Mouse (Mus musculus): ENCODE measurements at regions not wholly inside any gene's neighbourhood (a gene's known extent, or its start where the extent isn't known, plus 50 kb on each side); places are given as distances from the start of the nearest gene placed in this dataset.
"Not testable (repeated sequence)": the region's sequence is repeated elsewhere in the genome, so short reads cannot be mapped to it uniquely, and the experiment has no call there.

DNA sequence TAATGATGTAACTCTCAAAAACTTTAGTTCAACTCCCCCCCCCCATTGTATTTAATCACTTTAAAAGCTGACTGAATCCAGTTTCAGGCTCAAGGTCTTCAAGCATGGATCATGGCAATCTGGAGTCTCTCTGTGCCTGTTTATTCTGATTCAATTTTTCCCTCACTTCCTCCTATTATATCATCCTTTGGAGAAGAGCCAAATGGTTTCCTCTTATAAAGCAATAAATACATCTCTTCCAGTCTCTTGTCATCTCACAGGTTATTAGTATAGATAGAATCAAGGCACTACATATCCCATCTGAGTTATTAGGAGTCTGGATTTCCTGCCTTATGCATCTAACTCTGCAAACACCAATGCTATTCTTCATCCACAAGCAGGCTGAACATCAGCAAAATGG is 530.2 kb upstream of the Pdcd1 start:
- no peak for DNase-seq (ENCODE audit: low read depth)

DNA sequence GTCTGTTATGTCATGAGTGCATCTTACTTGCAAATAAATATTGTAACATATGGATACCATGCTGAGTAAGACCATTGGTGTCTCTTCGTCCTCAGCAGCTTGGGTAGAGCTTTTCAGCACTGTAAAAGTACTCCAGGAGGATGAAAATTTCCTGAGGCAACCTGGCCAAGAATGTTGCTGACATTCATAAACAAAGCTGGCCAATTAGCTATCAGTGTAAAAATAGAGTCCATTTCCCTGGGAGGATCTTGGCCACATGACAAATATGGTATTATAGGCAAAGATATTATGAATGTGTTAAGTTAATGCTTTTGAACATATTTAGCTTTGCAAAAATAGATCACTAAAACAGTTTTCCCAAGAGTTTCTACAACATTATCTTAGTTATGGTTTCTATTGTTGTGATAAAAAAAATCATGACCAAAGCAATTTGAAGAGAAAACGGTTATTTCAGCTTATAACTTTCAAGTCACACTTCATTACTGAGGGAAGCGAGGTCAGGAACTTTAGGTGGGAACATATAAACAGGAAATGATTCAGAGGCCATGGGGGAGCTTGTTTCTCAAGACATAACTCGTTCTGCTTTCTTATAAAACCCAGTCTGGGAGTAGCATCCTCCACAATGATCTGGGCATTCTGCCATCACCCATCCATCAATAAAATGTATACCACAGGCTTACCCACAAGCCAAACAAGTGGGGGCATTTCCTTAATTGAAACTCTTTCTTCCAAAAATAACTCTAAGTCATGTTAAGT is 529.5 kb upstream of the Pdcd1 start:
- DNase-seq (ENCODE audit: low read depth) = no peak

DNA sequence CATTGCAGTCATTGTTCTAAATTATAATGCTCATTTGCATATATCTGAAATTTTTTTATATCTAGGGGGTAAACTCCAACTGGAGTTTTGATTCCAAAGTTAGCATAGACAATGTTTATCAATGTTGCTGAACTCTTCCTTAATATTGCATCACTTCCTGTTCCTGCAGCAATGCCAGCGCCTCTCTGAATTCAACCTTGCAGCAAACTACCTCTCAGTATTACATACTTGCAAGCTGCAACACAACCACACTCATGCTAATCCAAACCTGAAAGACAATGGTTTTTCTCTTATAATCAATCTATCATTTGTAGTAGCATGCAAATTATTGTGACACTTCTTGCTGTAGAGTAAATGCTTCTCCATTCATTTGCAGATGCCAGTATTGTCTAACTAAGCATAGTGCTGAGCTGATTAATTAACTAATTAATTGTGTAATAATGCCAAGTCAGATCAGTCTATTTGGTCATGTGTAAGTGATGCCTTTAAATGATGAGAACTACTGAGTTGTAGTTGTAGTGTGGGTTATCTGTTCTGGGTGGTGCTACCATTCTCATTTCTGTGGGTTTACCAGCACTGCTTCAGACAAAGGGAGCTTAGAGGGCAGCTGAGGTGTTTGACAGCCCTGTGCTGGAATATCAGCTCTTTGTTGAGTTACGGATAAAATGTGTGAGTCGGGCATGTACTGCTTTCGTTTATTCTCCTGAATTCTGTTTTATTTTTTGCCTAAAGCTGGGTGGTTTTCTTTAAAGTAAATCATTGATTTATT is 480.6 kb upstream of the Pdcd1 start:
- DNase-seq (ENCODE audit: low read depth) = no peak

DNA sequence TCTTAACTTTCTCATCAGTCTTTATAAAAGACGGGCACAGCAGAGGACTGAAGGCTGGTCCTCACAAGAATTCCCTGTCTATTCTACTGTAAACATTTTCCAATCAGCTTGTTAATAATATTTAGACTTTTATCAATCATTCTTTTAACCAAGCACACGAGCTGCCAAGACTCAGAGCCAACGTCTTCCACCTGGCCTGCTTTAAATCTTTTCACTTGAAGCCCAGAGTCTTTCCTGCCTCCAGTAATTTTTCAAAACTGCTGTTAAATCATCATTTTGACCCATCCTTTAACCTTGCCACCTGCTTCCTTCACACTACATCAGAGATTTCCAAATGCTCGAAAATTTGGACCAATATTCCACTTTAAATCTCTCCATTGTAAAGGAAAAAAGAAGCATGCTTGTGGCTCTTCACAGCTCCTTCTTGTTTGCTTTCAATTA is 451.7 kb upstream of the Pdcd1 start:
- no peak for DNase-seq (ENCODE audit: low read depth)

DNA sequence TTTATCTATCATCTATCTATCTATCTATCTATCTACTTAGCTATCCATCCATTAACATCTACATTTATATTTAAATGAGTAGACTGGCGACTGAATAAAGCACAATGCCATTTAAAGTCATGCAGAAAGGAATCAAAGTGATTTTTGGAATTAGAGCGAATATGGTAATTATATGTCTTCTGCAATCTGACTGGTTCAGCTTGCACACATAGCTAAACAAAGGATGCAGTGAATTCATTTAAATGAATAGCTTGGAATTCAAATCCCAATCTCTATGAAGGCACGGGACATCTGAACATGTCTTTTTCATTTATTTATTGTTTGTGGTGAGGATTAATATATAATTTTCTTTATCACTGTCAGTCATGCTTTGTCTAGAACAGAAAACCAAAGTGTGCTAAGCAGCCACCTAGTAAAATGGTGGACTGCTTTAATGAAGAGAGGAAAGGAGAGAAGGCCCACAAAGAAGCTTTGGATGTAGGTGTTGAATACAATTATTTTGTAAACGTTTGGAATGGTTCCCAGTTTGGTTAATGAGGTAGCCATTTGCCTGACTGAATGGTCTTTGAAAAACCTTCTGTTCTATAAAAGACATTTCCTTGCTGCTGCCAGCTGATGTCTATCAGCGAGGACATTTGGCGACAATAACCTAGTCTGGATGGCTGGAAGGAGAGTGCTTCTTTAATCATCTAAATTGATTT is 451.2 kb upstream of the Pdcd1 start:
- no peak for DNase-seq (ENCODE audit: low read depth)

DNA sequence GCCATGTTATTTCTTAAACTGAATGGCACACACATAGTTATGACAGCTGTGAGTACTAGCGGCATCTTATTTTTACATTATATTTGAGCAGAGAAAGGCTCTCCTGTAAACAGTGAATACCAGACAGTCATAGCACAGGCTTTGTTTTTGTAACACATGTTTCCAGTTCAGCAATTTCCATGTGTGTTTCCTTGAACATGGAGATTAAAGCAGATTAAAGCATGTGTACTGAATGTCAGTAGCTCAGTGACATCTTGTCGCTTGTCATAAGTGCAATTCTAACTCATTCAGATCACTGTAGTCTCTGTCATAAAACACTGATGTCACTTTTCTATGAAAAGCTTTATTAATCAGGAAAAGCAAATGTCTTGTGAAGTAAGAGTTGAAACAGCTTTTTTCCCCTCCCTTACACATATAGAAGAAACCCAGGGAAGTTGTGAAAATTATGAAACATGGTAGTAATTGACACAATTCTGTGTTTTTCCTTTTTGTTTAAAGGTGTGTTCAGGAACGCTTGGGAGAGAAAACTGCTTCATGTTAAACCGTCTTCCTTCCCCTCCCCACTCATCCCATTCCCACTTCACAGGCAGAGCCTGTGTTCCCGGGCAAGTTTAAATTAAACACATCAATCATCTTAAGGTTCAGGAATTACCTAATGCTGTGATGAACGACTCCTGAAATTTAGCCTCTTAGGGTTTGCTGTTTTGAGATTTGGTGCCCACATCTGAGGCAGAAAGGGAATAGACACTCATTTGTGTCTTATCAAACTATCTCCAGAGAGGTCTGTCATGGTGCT is 449.9 kb upstream of the Pdcd1 start:
- DNase-seq (ENCODE audit: low read depth) = no peak

DNA sequence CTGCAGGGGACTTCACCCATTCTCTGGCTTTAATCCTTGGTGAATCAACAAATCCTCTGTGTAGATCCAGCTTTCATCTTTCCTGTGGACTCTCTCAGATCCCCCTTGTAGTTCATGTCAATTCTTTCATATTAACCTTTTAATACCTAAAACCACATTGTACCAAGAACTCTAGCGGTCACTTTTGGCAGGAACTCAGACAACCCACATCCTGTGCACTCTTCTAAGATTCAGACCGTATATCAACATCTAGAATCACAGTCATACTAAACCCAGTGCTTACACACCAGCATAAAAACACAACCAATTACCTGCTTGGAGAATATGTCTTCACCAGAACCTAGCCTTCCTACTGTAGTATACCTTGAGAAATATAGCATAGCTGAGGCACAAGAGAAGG is 444.6 kb upstream of the Pdcd1 start:
- DNase-seq (ENCODE audit: low read depth) = no peak

DNA sequence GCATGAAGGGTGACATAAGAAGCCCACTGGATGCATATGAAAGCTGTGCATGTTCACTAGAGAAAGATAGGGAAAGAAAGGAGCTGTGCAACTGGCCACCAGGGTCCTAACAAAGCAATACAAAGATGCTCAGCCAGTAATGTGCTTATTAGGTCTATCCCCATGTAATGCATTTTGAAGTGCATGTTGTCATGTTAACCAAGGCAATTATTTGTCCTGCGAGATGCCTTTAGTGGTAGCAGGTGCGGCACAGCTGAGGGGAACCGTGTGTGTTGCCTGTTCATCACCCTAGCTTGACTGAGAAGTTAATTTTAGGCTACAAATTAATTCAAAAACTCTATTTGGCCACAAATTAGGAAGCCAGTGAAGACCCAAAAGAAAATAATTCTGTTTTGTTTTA is 444.0 kb upstream of the Pdcd1 start:
- no peak for DNase-seq (ENCODE audit: low read depth)

DNA sequence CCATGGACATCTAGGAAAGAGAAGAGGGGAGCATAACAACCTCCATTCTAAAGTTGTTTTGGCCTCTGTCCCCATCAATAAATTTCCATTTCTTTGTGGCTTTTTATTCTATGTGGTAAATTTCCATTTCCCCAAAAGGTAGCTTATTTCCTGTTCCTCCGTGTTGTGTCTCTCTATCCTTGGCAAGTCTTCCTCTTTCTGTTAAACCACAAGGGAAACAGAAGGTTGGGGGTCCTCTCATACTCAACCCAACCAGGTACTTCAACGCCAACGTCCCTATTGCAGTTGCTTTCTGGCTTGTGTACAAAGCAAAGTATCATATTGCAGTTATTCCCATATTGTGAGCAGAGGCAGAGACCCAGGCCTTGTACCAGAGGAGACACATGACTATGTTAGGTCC is 434.7 kb upstream of the Pdcd1 start:
- no peak for DNase-seq (ENCODE audit: low read depth)

DNA sequence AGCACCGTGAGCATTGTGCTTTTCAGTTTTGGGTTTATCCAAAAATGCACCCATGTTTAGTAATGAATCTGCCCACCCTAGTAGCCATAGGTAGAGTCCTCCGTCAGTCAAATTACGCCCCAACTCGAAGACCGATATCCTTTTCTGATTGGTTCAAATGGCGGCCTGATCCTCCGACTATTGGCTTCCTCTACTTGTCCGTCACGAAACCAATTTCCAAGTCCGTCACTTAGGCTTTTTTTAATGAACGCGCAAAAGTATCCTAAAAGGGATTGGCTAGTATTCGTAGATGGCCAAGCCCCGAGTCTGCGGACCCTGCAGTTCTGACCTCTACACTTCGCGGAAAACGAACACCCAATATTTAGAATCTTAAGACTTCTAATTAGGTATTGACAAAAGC is 417.5 kb upstream of the Pdcd1 start:
- not testable (repeated sequence) for DNase-seq (ENCODE audit: low read depth)

DNA sequence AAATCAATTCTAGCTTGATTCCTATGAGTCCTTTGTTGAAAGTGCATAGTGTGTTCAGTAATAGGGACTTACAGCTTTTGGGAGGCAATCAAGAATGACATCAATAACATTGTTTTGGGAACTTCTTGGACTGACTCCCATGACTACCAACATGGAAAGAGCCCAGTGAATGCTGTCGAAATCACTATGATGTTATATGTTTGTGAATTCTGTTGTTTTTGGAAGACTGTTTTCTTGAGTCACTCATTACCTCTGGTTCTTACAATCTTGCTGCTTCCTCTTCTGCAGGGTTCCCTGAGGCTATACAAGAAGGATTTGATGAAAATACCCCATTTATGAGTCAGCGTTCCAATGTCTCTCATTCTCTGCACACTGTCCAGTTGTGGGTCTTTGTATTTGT is 371.4 kb upstream of the Pdcd1 start:
- DNase-seq (ENCODE audit: low read depth) = no peak

DNA sequence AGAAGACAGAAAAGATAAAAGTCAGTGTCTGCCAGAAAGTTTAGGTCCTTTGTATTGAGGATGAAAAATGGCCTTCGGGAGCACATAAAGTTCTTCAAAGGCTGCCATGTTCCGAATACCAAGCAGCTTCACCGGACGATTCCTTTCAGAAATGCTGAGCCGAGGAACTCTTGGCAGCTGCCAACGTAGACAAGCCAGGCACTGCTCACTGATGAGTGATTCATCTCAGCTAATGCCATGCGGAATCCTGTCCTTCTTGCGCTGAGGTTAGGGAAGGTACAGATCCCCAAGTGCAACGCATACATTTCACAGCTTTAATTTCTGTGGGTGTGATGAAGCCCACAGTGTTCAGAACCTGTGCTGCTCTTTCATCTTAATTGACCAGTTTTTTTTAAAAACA is 360.7 kb upstream of the Pdcd1 start:
- DNase-seq (ENCODE audit: low read depth) = no peak

DNA sequence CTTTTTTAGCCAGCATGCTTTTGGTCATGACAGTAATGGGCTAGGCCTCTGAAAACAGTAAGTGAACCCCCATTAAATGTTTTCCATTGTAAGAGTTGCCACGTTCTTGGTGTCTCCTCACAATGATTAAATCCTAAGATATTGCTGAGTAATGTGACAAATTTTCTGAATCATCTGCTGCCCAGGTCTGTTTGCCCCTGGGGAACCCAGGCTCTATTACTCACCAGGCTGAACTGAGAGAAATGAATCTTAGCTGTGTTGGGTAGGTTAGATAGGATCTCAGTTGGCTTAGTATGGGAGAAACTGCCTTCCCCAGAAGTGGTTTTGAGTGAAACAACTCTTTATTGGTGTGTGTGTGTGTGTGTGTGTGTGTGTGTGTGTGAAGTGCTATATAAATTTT is 314.3 kb upstream of the Pdcd1 start:
- DNase-seq (ENCODE audit: low read depth) = no peak

DNA sequence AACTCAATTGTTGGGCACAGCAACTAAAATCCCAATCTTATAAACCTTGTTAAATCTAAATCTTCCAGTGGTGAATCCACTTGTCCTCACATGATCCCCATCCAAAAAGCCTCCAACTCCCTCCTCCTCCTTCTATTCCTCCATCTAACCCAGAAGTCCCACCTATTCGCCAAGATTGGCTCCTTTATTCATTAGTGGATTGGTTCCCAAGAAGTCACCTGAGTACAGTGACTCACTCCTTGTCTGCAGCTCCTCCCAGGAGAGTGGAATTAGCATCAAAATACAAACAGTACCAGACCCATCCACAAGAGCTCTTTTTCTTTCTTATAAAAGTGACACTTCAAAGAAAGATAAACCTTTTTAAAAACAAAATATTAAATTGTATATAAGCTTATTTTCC is 304.6 kb upstream of the Pdcd1 start:
- no peak for DNase-seq (ENCODE audit: low read depth)

DNA sequence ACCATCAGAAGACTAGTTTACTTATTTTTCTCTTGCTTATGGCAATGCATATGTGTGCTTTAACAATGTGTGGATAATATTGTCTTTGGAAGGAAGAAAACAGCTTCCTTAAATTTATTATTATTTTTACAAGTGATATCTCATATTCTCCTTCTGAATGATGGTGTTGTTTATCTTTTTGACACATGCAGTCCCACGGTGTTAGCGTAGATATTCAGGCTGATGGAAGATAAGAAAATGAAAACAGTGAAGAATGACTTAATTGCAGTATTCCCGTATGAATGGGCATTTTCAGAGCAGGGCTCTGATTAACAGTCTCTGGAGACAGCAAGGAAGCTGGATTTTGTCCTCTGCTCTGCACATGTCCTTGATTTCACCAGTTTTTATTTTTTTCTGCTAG is 303.5 kb upstream of the Pdcd1 start:
- no peak for DNase-seq (ENCODE audit: low read depth)

DNA sequence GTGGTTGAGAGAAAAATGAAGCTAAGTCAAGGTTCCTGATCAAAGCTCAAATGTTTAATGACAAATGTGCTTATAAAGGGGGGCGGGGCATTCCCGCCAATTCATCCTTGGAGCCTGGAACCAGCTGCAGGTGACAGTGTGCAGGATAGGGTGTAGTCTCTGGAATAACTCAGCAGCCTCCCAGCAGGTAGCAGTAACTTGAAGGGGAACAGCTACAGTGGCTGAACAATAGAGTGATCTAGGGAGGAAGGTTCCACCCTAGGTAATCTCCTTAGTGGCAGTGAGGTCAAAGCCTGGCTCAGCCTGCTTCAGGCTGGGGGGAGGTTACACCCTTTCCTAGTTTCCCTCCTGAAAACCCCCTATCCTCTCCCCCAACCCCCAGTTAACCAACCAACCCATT is 290.2 kb upstream of the Pdcd1 start:
- no peak for DNase-seq (ENCODE audit: low read depth)

DNA sequence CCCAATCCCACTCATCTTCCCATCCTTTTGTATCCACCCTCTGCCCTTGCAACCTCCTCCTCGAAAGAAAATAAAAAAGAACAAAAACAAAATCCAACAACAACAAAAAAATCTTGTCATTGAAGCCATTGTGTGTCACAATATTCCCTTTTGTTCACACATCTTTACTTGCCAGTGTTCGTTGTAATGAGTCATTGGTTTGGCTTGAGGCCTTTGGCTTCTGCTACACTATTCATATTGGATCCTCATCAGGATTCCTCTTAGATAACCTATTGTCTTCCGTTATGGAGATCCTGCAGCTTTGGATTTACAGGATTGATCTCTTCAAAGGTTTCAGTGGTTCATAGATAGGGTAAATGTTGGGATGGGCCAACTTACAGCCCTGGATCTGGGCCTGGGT is 288.9 kb upstream of the Pdcd1 start:
- DNase-seq (ENCODE audit: low read depth) = no peak

DNA sequence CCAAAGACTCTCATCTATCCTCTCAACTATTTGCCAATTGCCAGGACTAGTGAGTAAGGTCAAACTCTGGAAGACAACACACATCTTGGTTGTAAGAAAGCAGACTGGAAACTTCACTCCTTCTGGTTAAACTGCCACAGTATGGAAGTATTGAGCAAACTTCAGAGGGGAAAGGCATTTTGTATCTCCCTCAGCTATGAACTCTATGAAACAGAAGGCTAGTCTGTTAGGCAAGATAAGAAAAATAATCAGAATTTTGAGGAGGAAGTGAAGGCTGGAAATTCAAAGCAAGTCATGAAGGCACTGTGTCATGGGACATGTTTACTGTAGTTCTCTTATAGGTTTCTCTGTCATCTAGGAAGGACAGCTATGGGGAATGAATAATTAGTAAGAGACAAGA is 265.7 kb upstream of the Pdcd1 start:
- DNase-seq (ENCODE audit: low read depth) = no peak

DNA sequence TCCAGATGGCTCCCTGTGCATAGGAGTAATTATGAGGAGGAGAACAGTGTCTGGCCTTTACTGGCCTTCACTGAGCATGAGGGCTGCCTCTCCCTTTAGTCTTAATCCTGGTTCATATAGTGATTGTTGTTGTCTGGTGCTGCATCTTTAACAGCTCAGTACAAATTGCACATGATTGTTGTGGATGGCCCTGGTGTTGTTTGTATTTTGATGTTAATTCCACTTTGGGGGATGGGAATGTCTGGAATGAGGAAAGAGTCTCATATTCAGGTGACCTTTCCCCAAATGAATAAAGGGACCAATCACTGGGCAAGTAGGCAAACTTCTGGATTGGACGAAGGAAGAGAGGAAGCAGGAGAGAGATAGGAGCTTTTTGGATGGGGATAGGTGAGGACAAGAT is 246.0 kb upstream of the Pdcd1 start:
- DNase-seq (ENCODE audit: low read depth) = no peak

DNA sequence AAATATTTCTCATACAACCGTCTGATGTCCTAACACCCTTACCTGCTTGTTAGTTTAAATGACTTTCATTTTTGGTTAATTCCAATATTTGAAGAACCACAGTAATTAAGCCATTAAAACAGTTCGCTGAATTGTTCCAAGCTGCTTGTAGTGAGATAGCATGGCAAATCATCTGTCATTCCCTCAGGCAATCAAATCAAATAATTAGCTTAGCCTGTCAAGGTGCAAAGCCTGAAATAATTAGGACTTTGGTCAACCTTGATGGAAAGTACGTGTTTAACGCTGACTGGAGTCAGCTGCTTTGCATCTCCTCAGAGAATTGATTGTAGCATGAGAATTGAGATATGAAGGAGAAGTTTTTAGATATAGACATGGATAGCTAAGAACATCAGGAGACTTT is 220.2 kb upstream of the Pdcd1 start:
- no peak for DNase-seq (ENCODE audit: low read depth)

DNA sequence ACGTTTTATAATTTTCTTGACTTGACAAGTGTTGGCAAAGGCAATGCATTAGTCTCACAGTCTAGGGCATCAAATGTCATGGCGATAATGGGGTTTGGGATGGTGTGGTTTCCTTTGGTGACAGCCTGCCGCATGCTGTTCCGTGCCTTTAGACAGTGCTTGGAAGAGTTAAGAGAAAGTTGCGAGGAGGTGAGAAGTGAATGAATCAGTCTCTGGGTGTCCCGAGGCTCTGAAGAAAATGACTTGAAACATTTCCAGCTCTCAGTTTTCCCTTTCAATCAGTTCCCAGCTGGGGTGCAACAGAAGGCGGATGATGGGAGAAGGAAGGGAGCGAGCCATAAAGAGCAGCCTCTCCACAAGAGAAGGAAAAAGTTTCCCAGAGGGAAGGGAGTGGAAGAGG is 211.0 kb upstream of the Pdcd1 start:
- DNase-seq (ENCODE audit: low read depth) = no peak

DNA sequence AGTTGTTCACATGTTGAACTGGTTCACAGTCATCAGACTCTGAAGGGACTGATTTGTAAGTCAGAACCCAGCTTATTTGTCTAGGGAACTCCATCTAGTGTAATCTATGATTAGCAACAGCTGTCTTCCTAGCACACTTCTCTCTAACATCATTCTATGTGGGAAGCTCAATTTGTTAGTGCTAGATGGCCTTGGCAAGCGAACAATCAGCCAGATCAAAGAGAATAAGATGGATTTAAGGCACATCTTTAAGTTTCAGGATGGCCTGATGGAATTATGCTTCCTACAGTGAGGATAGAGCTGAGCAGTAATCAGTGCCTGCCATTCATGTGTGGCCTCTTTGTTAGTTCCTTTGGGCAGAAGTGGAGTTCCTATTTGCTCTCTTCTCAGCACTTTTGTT is 183.1 kb upstream of the Pdcd1 start:
- no peak for DNase-seq (ENCODE audit: low read depth)

Measured in induced T-regulatory cell, adult 2 months (primary cell).